Mouse (Mus musculus) intestine, postnatal 0 days (tissue): ENCODE results near the gene Slc38a10. TPM values are rescaled to one million over a fixed set of nuclear protein-coding genes. Genes with fewer than 3 reads are reported as not detected.
A peak's percentile ranks its signal among the peaks of the same experiment; 100 is the strongest.

Experiments used
- ATAC-seq: fragments of 200-750 bp; cut with Nextera tagmentation; 2 replicates; pipeline ENCODE4 v1.8.0; 2017; ENCODE audit warnings: mild to moderate bottlenecking, moderate TSS enrichment, moderate library complexity
- H3K27ac ChIP-seq: fragments of 300-500 bp; sonication (generic); 2 replicates; pipeline ENCODE4 v1.5.1; 2014; ENCODE audit warnings: mild to moderate bottlenecking, low read depth, low read length, moderate library complexity
- H3K27me3 ChIP-seq: fragments of 300-500 bp; sonication (generic); replicated peaks from 2 replicates; pipeline ENCODE4 v1.6.1; 2014; ENCODE audit warnings: low read length, mixed read lengths; ENCODE audit not compliant: control insufficient read depth, insufficient read depth
- H3K36me3 ChIP-seq: fragments of 300-500 bp; sonication (generic); 2 replicates; pipeline ENCODE4 v1.6.1; 2014; ENCODE audit warnings: mild to moderate bottlenecking, moderate library complexity; ENCODE audit not compliant: control insufficient read depth, insufficient read depth
- H3K4me1 ChIP-seq: fragments of 300-500 bp; sonication (generic); replicated peaks from 2 replicates; pipeline ENCODE4 v1.6.1; 2014; ENCODE audit warnings: antibody characterized with exemption, low read length, mixed read lengths; ENCODE audit not compliant: control insufficient read depth, insufficient read depth
- H3K4me2 ChIP-seq: fragments of 300-500 bp; sonication (generic); replicated peaks from 2 replicates; pipeline ENCODE4 v1.6.1; 2014; ENCODE audit warnings: low read depth, mild to moderate bottlenecking, moderate library complexity
- H3K4me3 ChIP-seq: fragments of 300-500 bp; sonication (generic); 2 replicates; pipeline ENCODE4 v1.5.1; 2014; ENCODE audit warnings: low read depth, low read length
- H3K9ac ChIP-seq: fragments of 300-500 bp; sonication (generic); 2 replicates; pipeline ENCODE4 v1.6.1; 2014; ENCODE audit warnings: mild to moderate bottlenecking, low read depth, low read length
- H3K9me3 ChIP-seq: fragments of 300-500 bp; sonication (generic); 2 replicates; pipeline ENCODE4 v1.6.1; 2016; ENCODE audit warnings: mixed run types; ENCODE audit not compliant: control insufficient read depth
- CTCF ChIP-seq: sonication (generic); IDR thresholded peaks from 2 replicates; pipeline ENCODE4 v1.5.1; 2016; ENCODE audit warnings: low read depth, mild to moderate bottlenecking, control low read depth, antibody characterized with exemption, moderate library complexity
- WGBS: fragments of 180-500 bp; shearing (Covaris S2); extraction: QIAGEN DNeasy Blood & Tissue Kit; methylation state at CpG from one replicate; pipeline ENCODE4 v1.1.7; 2014; 5-methylcytosine and 5-hydroxymethylcytosine counted together
- polyA plus RNA-seq: library from polyadenylated mRNA; unstranded; fragments of >200 nt; fragmentation: Nextera tagmentation; extraction: Ambion mirVana; gene quantifications from 2 replicates; pipeline ENCODE4 v1.2.1, GENCODE M21; 2015

Slc38a10 gene
- 56.4 and 57.3 TPM in 2 replicates for polyA plus RNA-seq

- peak within 1 kb of the TSS; percentile 88 for H3K4me3 ChIP-seq
- peak within 1 kb of the TSS; percentile 76 for H3K9ac ChIP-seq
- peaks cover 4% of the 10 kb centered on the region for H3K4me1 ChIP-seq
- TF ChIP-seq CTCF: no peak
- no peaks in the 10 kb centered on the region for H3K27me3 ChIP-seq
- H3K9me3 ChIP-seq: no peaks in the 10 kb centered on the region
- H3K27ac ChIP-seq: peak within 1 kb of the TSS; percentile 84
- ATAC-seq: peak; percentile 98
- H3K4me2 ChIP-seq: peak within 1 kb of the TSS; percentile 92
- under 1% methylated on average over 28 of the region's 28 CpGs for WGBS
- peaks cover 11% of the 10 kb centered on the region; the same call in 1 of the 2 replicates for H3K36me3 ChIP-seq
These were observed at the start of gene Slc38a10 for GRCm38 (mm10) chr11:120151113-120151494. TSS of gene Slc38a10 (minus strand) at chr11:120151346.

- no peaks in the 10 kb centered on the region for H3K27me3 ChIP-seq
- H3K9ac ChIP-seq: no peak overlapping the region
- no peak for TF ChIP-seq CTCF
- no peak overlapping the region for H3K4me2 ChIP-seq
- H3K4me3 ChIP-seq: no peak overlapping the region
- 0 out of 2 replicates have a peak, but pooled peaks have one; percentile 31 for ATAC-seq
- H3K36me3 ChIP-seq: no peaks in the 10 kb centered on the region
- 44% methylated on average over 6 of the region's 6 CpGs for WGBS
- H3K4me1 ChIP-seq: peaks cover 5% of the 10 kb centered on the region; the same call in 1 of the 2 replicates
- H3K27ac ChIP-seq: no peak overlapping the region
- H3K9me3 ChIP-seq: no peaks in the 10 kb centered on the region
These were observed 49.5 kb upstream of the Slc38a10 start for GRCm38 (mm10) chr11:120200621-120201020.

GRCm38 (mm10) chr11:120199766-120200165 is 48.6 kb upstream of the Slc38a10 start:
- H3K27ac ChIP-seq: no peak overlapping the region
- no peak overlapping the region for H3K9ac ChIP-seq
- ATAC-seq: no peak
- no peak overlapping the region for H3K4me2 ChIP-seq
- no peaks in the 10 kb centered on the region for H3K9me3 ChIP-seq
- peaks cover 5% of the 10 kb centered on the region; the same call in 1 of the 2 replicates for H3K4me1 ChIP-seq
- WGBS: 71% methylated on average over 7 of the region's 7 CpGs
- H3K27me3 ChIP-seq: no peaks in the 10 kb centered on the region
- no peaks in the 10 kb centered on the region for H3K36me3 ChIP-seq
- no peak for TF ChIP-seq CTCF
- H3K4me3 ChIP-seq: no peak overlapping the region

GRCm38 (mm10) chr11:120198831-120199230 is 47.7 kb upstream of the Slc38a10 start:
- H3K4me3 ChIP-seq: no peak overlapping the region
- WGBS: 16% methylated on average over 13 of the region's 13 CpGs
- no peak overlapping the region for H3K27ac ChIP-seq
- H3K9ac ChIP-seq: no peak overlapping the region; the same call in 1 of the 2 replicates
- H3K36me3 ChIP-seq: no peaks in the 10 kb centered on the region
- peaks cover 5% of the 10 kb centered on the region; the same call in 1 of the 2 replicates for H3K4me1 ChIP-seq
- no peak for TF ChIP-seq CTCF
- 0 out of 2 replicates have a peak, but pooled peaks have one; percentile 8 for ATAC-seq
- H3K27me3 ChIP-seq: no peaks in the 10 kb centered on the region
- peak overlapping the region; percentile 21; the same call in 1 of the 2 replicates for H3K4me2 ChIP-seq
- H3K9me3 ChIP-seq: no peaks in the 10 kb centered on the region

GRCm38 (mm10) chr11:120190526-120191412 is 39.6 kb upstream of the Slc38a10 start:
- Histone ChIP-seq H3K27ac (peak overlapping the region; percentile 54), H3K9me3 (no peaks in the 10 kb centered on the region), H3K4me2 (peak overlapping the region; percentile 84), H3K9ac (peak overlapping the region; percentile 19; the same call in 1 of the 2 replicates), H3K36me3 (0 out of 2 replicates have a peak, but pooled peaks cover 4% of the 10 kb centered on the region), H3K4me1 (0 out of 2 replicates have a peak, but pooled peaks cover 3% of the 10 kb centered on the region), H3K4me3 (peak overlapping the region; percentile 90; the same call in 1 of the 2 replicates), H3K27me3 (no peaks in the 10 kb centered on the region)
- ATAC-seq: no peak
- 40% methylated on average over 14 of the region's 14 CpGs for WGBS
- peak; percentile 29 for TF ChIP-seq CTCF
